Mouse (Mus musculus) G1E (cell line): Measurements from ENCODE around the gene Pcbp1. TPM values are rescaled to one million over a fixed set of nuclear protein-coding genes. Genes with fewer than 3 reads are reported as not detected.

Experiments used
- ATAC-seq: 2 replicates; pipeline ENCODE4 v1.8.0; 2016; ENCODE audit warnings: mild to moderate bottlenecking; ENCODE audit not compliant: insufficient number of reproducible peaks, poor library complexity, low FRiP score, severe bottlenecking; ENCODE audit errors: extremely low read depth
- DNase-seq: peaks from one replicate; pipeline ENCODE4 v3.0.0; 2012; ENCODE audit warnings: low spot score
- H3K27me3 ChIP-seq: 2 replicates; pipeline ENCODE4 v1.6.1; 2012; ENCODE audit warnings: mild to moderate bottlenecking, low read length, inconsistent platforms; ENCODE audit not compliant: insufficient read depth
- H3K36me3 ChIP-seq: replicated peaks from 2 replicates; pipeline ENCODE3; 2012; ENCODE audit warnings: mild to moderate bottlenecking, inconsistent platforms
- H3K4me1 ChIP-seq: 2 replicates; pipeline ENCODE4 v1.6.1; 2012; ENCODE audit warnings: low read depth, low read length, inconsistent platforms, mixed read lengths; ENCODE audit not compliant: insufficient read depth
- H3K4me3 ChIP-seq: 2 replicates; pipeline ENCODE4 v1.5.1; 2012; ENCODE audit warnings: low read depth, mild to moderate bottlenecking, inconsistent platforms, low read length, moderate library complexity, mixed read lengths
- H3K9me3 ChIP-seq: replicated peaks from 2 replicates; pipeline ENCODE4 v1.6.1; 2012; ENCODE audit warnings: inconsistent platforms
- CTCF ChIP-seq: IDR thresholded peaks from 2 replicates; pipeline ENCODE4 v1.5.1; 2012; ENCODE audit warnings: low read depth, low read length, inconsistent platforms, mixed read lengths
- GATA1 ChIP-seq: IDR thresholded peaks from 2 replicates; pipeline ENCODE4 v1.6.1; 2012; ENCODE audit warnings: borderline replicate concordance, low read length, inconsistent platforms, mixed read lengths
- GATA2 ChIP-seq: IDR thresholded peaks from 2 replicates; pipeline ENCODE4 v1.6.1; 2012; ENCODE audit warnings: low read depth, low read length, inconsistent platforms, borderline replicate concordance
- POLR2AphosphoS5 ChIP-seq: IDR thresholded peaks from 2 replicates; pipeline ENCODE4 v1.6.1; 2012; ENCODE audit warnings: low read depth, low read length, inconsistent platforms; ENCODE audit not compliant: insufficient replicate concordance
- TAL1 ChIP-seq: conservative IDR thresholded peaks from 2 replicates; pipeline ENCODE4 v1.6.1; 2012; ENCODE audit warnings: low read depth, low read length, inconsistent platforms, mixed read lengths
- polyA plus RNA-seq: library from polyadenylated mRNA; stranded (reverse); fragments of >175 nt; gene quantifications from 2 replicates; pipeline ENCODE4 v1.2.3, GENCODE M21; 2012
- total RNA-seq, 2 experiments: library from RNA; stranded (forward) in 1 of 2; stranded (reverse) in 1 of 2; fragments of 200-1000 nt in 1 of 2; fragments of >200 nt in 1 of 2; fragmentation: Nextera tagmentation in 1 of 2; gene quantifications; 2 replicates each; pipeline ENCODE4 v1.2.3; 2014 to 2017

The Pcbp1 gene
- total and polyA plus RNA-seq, 3 experiments: 101 to 1,039 (median 191) TPM

DNA sequence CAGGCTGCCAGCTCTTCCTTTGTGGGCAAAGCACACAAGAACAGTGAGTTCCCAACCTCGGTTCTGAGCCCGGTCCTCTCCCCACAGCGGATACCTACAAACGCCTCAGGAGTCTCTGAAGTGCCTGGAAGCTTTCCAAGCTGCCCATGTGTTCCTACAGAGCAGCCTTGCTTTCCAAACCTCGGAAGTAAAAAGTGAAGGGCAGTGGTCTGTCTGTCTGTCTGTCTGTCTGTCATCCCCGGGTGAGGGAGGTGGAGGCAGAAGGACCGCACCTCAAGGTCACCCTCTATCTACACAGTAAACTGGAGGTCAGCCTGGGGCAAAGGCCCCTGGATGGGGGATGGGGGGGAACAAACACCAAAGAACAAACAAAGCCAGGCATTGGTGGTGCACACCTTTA lies 20.4 kb downstream of the Pcbp1 start:
- Histone ChIP-seq H3K4me1 (peaks cover 60% of the 10 kb centered on the region), H3K9me3 (no peaks in the 10 kb centered on the region), H3K4me3 (no peak overlapping the region), H3K36me3 (no peaks in the 10 kb centered on the region), H3K27me3 (no peaks in the 10 kb centered on the region)
- ATAC-seq: no peak
- TF ChIP-seq GATA2 (no peak), CTCF (no peak), GATA1 (no peak), TAL1 (no peak), POLR2AphosphoS5 (no peak)
- DNase-seq: no peak

DNA sequence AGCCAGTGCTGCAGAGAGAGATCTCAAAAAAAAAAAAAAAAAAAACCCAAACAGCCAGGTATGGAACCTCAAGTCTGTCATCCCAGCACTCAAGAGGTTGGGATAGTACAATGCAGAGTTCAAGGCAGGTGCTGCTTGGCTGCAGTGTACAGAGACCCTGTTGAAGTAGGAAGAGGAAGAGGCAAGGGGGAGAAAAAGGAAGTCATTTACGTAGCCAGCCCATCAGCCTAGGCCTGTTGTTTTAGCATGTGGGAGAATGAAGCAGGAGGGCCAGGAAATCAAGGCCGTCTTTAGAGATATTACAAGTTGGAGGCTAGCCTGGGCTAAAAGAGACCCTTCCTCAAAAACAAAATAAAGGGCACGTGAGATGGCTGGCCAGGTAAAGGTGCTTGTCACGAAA lies 22.6 kb downstream of the Pcbp1 start:
- ATAC-seq: no peak
- Histone ChIP-seq H3K36me3 (no peaks in the 10 kb centered on the region), H3K4me1 (peaks cover 54% of the 10 kb centered on the region), H3K9me3 (no peaks in the 10 kb centered on the region), H3K27me3 (no peaks in the 10 kb centered on the region), H3K4me3 (no peak overlapping the region)
- TF ChIP-seq GATA1: no peak
- no peak for TF ChIP-seq CTCF
- TF ChIP-seq GATA2: no peak
- no peak for TF ChIP-seq TAL1
- TF ChIP-seq POLR2AphosphoS5: no peak
- DNase-seq: no peak

- Histone ChIP-seq H3K36me3 (no peaks in the 10 kb centered on the region), H3K4me1 (peaks cover 59% of the 10 kb centered on the region), H3K9me3 (peaks cover 4% of the 10 kb centered on the region), H3K27me3 (no peaks in the 10 kb centered on the region), H3K4me3 (no peak overlapping the region)
- no peak for DNase-seq
- ATAC-seq: no peak
- no peak for TF ChIP-seq TAL1
- no peak for TF ChIP-seq GATA1
- TF ChIP-seq POLR2AphosphoS5: no peak
- no peak for TF ChIP-seq CTCF
- no peak for TF ChIP-seq GATA2
Observed at GRCm38 (mm10) chr6:86499571-86500109, 26.5 kb downstream of the Pcbp1 start.

DNA sequence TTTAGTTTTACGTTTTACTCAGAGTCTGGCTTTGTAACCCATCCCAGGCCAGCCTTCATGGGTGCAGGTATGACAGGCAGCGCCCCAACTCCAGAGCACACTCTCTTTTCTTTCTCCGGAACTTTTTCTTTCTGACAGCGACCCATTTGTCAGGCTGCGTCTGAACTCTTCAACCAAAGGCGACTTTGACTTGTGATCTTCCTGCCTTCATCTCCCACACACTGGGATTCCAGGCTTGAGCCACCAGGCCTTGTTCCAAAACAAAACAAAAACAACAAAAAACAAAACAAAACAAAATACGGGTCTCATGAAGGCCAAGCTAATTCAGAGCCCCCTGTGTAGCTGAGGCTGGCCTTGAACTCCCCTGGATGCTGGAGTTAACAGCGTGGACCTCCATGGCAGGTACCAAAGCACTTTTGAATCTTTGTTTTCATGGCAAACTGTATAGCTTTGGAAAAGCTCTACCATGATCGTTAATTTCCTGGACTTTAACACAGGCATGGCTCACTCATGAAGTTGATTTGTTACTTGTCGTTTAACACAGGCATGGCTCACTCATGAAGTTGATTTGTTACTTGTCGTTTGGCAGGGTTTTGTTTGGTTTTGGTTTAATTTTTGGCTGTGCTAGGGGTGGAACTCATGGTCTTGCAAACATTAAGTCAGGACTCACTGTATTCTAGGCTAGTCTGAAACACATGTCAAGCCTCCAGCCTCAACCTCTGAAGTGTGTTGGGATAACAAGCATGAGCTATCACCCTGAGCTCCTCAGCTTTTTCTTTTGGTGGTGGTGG lies 28.0 kb downstream of the Pcbp1 start:
- no peak for DNase-seq
- Histone ChIP-seq H3K27me3 (no peaks in the 10 kb centered on the region), H3K4me1 (peaks cover 57% of the 10 kb centered on the region), H3K36me3 (no peaks in the 10 kb centered on the region), H3K4me3 (peak overlapping the region; percentile 66; the same call in 1 of the 2 replicates), H3K9me3 (peaks cover 4% of the 10 kb centered on the region)
- TF ChIP-seq GATA1 (no peak), POLR2AphosphoS5 (no peak), CTCF (no peak), GATA2 (no peak), TAL1 (no peak)
- no peak for ATAC-seq

GRCm38 (mm10) chr6:86497071-86497815 lies 28.9 kb downstream of the Pcbp1 start:
- H3K36me3 ChIP-seq: no peaks in the 10 kb centered on the region
- no peaks in the 10 kb centered on the region for H3K27me3 ChIP-seq
- no peak for DNase-seq
- ATAC-seq: no peak
- H3K4me1 ChIP-seq: peaks cover 62% of the 10 kb centered on the region
- TF ChIP-seq GATA2: no peak
- TF ChIP-seq POLR2AphosphoS5: no peak
- TF ChIP-seq CTCF: no peak
- TF ChIP-seq TAL1: no peak
- no peak for TF ChIP-seq GATA1
- H3K4me3 ChIP-seq: peak overlapping the region; percentile 66
- peaks cover 4% of the 10 kb centered on the region for H3K9me3 ChIP-seq

DNA sequence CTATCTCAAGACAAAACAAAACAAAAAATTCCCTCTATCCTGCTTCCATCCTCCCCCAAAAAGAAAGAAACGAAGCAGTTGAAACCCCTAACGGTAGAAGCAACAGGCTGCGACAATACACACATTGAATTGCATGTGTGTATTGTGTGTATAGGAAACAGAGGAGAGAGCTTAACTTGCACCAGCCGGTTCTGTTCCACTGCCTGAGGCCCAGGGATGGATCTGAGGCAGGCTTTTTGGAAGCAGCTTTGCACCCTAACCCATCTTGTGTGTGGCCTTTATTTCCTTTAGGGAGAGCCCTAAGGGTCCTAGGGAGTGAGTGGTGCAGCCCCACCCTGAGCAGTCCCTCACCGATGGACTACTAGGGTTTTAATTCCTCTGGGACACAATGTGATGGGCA lies 29.5 kb downstream of the Pcbp1 start:
- Histone ChIP-seq H3K4me1 (peaks cover 62% of the 10 kb centered on the region), H3K4me3 (peak overlapping the region; percentile 66), H3K27me3 (no peaks in the 10 kb centered on the region), H3K9me3 (peaks cover 4% of the 10 kb centered on the region), H3K36me3 (no peaks in the 10 kb centered on the region)
- DNase-seq (no peak), ATAC-seq (no peak)
- no peak for TF ChIP-seq TAL1
- no peak for TF ChIP-seq POLR2AphosphoS5
- no peak for TF ChIP-seq GATA2
- TF ChIP-seq CTCF: no peak
- TF ChIP-seq GATA1: no peak
